Mouse (Mus musculus): Measurements from ENCODE around the gene Thtpa.
A peak's percentile ranks its signal among the peaks of the same experiment; 100 is the strongest.

Gene Thtpa

GRCm38 (mm10) chr14:55077481-55078365, 16.9 kb upstream of the Thtpa start:
- no peak for DNase-seq (ENCODE audit: low read depth, low spot score)

DNA sequence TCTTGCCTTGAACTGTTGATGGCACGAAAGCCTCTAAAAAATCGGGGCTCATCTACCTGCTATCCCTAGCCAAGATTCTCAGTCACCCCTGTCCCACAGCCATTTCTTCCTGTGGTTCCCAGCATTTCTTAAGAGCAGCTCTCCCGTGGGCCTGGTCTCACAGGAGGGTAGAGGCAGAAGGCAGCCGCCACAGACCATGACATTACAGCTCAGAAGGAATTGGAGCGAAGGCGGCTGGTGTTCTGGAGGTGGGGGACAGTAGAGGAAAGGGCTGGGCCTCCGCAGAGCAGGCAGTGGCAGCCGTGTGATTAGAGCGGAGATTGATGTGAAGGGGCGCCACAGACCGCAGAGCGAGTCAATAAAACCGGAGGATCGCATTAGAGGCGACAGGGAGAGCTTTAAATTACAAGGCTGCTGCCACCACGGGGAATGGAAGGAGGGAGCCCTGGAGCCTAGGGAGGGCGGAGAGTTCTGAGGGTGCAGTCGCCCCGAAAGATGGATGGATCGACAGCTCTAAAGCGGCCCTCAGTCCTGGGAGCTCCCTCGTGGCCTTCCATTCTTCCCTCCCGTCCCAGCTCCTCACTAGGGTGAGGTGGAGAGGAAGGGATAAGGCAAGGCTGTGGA, 16.1 kb upstream of the Thtpa start:
- DNase-seq (ENCODE audit: low read depth, low spot score) = no peak

DNA sequence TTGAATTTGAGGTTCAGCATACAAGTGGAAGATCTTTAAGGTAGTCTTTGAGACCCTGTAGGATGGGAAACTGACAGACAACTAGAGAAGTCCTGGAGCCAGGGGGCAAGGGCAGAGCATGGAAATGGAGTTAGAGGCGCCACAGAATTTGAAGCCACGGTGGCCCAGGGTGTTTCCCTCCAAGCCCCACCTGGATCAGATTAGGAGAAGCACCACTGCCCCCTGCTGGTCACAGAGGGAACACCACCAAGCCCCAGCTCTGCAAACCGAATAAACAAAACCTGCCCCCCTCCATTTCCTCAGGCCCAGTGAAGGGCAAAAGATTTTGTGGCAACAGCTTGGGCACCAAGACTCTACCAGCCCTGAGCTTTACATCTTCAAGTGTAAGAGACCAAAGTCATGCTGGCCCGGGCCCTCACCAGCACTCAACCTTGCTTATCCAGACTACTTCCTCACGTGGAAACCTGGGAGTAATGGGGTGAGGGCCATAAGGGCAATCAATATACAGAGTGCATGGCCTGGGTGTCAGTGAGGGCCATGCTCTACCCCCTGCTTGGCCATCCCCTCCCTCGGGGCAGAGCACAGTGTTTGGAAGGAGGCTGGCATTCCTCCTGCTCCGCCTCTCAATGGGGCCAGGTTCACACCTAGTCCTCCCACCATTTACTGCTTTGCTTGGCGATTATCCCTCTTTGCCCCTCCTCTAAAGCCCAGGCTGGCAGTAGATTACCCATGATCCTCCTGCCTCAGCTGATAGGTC, 15.2 kb upstream of the Thtpa start:
- DNase-seq (ENCODE audit: low read depth, low spot score) = no peak

GRCm38 (mm10) chr14:55081105-55081504, 13.5 kb upstream of the Thtpa start:
- DNase-seq (ENCODE audit: low read depth, low spot score) = no peak

DNA sequence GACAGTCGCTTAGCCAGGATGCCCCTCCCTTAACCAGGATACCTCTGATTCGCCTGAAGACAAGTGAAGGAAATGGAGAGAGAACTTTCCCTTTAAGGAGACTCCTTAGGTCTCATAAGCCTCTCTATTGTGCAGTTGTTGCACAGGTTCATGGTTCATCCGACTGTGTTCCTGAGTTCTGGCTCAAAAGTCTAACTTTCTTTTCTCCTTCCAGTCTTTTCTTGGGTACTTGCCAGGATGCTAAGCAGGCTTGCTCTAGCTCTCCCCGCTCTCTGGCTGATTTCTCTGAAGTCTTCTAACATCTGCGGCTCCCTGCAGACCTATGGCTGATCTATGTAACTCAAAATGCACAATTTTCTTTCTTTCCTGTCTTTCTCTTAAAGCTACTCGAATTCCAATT, 11.1 kb upstream of the Thtpa start:
- no peak for DNase-seq (ENCODE audit: low read depth, low spot score)

- no peak for DNase-seq (ENCODE audit: low read depth, low spot score)
These were observed 9.1 kb upstream of the Thtpa start for GRCm38 (mm10) chr14:55085324-55086008.

GRCm38 (mm10) chr14:55086009-55086514, 8.5 kb upstream of the Thtpa start:
- DNase-seq (ENCODE audit: low read depth, low spot score) = no peak

DNA sequence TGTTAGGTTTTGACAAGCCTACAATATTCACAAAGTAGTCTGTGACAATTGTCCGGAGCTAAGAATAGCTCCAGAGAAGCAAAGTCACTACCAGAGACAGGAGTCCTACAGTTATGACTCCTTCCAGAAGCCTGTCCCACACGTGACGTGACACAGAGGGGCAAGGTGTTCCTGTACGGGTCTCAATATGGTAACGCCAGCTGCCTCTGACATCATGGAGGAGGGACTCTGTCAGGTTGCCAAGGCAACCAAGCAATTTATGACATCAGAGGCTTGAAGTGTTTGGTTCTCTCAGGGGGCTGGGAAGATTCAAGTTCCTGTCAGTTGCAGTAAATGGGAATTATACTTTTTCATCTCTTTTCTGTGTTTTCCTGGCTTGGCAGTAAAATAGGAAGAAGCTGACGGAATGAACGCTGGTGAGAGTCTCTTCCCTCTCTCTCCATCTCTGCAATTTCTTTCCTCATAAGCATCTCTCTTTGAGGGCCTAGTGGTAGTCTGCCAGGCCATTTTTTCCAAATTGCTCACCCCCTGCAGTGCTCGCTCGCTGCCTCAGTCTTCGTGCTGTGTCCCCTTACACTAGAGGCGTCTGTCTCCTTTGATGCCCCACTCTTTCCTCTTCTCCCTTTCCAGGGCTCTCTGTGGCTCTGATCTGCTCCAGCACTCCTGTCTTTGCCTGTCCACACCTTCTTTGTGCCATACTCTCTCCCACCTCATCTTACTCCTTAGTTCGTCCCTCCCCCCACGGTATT, 5.2 kb upstream of the Thtpa start:
- DNase-seq (ENCODE audit: low read depth, low spot score) = no peak

DNA sequence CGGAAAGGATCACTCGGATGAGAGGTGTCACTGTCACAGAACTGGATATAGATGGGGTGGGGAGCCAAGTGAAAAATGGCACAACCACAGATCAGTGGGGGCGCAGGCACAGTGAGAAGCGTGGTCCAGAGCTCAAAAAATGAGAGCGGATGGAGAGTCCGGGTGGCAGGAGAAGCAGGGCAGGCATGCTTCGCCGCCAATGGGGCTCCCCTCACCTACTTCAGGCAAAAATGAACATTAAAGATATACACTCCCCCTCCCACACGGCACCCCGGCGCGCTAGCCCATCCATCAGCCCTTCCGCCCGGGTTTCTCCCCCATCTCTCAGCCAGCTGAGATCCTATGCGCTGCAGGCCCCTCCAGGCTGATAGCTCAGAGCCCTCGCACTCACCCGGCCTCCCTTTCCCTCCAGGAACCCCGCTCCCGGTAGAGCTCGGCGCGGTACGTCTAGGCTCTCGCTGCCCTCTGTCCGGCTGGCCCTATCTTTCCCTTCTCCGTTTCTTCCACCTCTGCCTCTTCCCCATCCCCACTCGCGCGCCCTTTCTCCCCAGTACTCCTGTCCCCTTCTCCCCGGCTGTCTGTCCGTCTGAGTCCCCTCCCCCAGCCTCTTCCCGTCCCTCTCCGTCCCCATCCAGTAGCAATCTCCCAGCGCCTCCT, 3.2 kb upstream of the Thtpa start:
- no peak for DNase-seq (ENCODE audit: low read depth, low spot score)

GRCm38 (mm10) chr14:55092011-55092577, 2.5 kb upstream of the Thtpa start, which contains the start of gene Zfhx2:
Gene Zfhx2, minus strand, starts transcription at chr14:55092324.
- DNase-seq (ENCODE audit: low read depth, low spot score) = peak; percentile 81

DNA sequence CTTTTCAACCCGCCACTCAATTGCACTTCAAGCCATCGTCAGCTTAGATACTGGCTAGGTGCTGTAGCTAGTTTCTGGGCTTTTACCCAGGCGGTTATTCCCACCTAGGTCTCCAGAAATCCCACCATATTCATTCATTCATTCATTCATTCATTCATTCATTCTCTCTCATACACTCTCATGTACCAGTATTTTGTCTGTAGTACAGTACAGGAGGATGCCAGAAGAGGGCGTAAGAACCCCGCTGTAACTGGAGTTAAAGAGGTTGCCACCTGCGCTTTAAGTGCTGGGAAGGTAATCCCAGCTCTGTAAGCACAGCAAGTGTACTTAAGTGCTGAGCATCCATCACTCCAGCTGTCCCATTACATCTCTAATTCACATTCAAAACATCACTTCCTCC, 657 bp upstream of the Thtpa start:
- no peak for DNase-seq (ENCODE audit: low read depth, low spot score)

DNA sequence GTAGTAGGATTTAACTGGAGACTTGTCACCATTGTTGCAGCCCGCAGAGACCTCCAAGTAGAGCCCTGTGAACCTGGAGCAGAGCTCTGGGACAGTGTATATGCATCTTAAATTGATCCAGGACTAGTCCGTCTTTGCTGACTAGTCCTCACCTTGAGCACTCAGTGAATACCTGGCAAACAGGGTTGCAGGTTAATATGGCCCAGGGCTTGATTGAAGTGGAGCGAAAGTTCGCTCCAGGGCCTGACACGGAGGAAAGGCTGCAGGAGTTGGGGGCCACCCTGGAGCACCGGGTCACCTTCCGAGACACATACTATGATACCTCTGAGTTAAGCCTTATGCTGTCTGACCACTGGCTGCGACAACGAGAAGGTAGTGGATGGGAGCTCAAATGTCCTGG, 679 bp downstream of the Thtpa start:
- DNase-seq (ENCODE audit: low read depth, low spot score) = no peak

DNA sequence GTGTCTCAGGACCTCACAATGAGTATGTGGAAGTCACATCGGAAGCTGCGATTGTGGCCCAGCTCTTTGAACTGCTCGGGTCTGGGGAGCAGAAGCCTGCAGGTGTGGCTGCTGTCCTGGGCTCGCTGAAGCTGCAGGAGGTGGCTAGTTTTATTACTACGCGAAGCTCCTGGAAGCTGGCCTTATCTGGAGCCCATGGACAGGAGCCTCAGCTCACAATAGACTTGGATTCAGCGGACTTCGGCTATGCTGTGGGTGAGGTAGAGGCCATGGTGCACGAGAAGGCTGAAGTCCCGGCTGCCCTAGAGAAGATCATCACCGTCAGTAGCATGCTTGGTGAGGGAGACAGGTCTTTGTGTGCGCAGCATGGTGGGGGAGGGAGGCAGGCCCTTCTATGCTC, 1.1 kb downstream of the Thtpa start:
- DNase-seq (ENCODE audit: low read depth, low spot score) = no peak

- no peak for DNase-seq (ENCODE audit: low read depth, low spot score)
These were observed 2.0 kb downstream of the Thtpa start for GRCm38 (mm10) chr14:55096573-55097087.

- no peak for DNase-seq (ENCODE audit: low read depth, low spot score)
These were observed 3.1 kb downstream of the Thtpa start for GRCm38 (mm10) chr14:55097646-55098045.

GRCm38 (mm10) chr14:55098067-55098466, 3.5 kb downstream of the Thtpa start:
- DNase-seq (ENCODE audit: low read depth, low spot score) = no peak

GRCm38 (mm10) chr14:55101592-55101991, 7.0 kb downstream of the Thtpa start:
- no peak for DNase-seq (ENCODE audit: low read depth, low spot score)

GRCm38 (mm10) chr14:55102253-55102785, 7.7 kb downstream of the Thtpa start:
- DNase-seq (ENCODE audit: low read depth, low spot score) = no peak

DNA sequence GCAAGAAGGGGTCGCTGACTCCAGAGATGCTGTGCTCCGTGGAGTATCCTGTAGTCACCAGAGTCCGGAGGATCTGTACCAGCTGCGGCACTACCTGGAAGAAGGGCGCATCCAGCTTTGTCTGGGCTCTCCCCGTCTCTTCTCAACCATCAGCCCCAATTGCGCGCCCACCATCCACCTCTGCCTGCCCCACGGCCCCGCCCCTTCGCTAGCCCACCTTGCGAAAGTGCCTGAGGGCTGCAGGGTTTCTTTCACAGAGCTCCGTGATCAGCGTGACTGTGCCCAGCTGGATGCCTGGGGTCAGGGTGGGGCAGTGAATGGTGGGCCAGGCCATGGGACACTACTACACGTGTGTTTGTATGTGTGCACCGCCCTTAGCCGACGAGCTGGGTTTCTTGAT, 9.8 kb downstream of the Thtpa start:
- DNase-seq (ENCODE audit: low read depth, low spot score) = no peak

Measured in retina, postnatal 7 days (tissue).